Mouse (Mus musculus): Measurements from ENCODE around the gene E2f2.
A peak's percentile ranks its signal among the peaks of the same experiment; 100 is the strongest.

E2f2 gene

GRCm38 (mm10) chr4:136206033-136206893 is 34.1 kb downstream of the E2f2 start, which contains the start of gene Asap3:
Gene Asap3 (plus strand): TSS chr4:136206365.
- peak; percentile 100 for DNase-seq (ENCODE audit: low spot score)

DNA sequence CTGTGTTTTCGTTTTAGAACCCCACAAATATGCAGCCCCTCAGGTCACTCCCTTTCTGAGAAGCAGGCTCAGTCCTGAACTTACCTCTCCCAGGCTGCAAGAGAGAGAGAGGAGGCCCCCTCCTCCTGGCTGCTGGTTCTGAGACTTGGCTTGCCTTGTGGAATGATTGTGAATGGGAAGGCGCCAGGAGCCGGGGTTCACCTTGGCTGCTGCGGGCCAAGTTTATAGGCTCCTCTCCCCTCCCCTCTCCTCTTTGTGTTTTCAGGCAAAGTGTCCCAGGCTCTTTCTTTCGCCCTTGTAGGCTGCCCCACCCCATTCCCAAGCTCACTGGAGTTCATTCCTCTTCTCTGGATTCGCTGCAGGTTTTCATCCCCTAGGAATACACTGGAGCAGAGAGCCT is 34.7 kb downstream of the E2f2 start:
- no peak for DNase-seq (ENCODE audit: low spot score)

GRCm38 (mm10) chr4:136210931-136211330 is 38.7 kb downstream of the E2f2 start:
- DNase-seq (ENCODE audit: low spot score), result no peak

DNA sequence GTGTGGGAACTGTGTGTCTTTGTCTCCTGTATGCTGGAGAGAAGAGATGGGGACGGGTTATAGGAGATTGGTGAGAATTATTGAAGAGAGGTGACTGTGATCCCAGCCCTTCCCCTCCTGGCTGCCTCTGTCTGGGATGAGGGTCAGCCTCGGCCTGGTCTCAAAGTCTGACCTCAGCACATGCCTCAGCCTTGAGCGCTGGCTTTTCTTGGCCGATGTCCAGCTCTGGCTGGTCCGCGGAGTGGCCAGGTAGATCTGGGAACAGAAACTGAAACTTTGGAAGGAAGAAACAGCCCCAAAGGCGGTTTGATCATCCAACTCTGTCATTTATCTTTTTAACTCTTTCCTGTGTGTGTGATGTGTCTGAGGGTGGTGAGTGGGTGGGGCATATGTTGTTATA is 41.4 kb downstream of the E2f2 start:
- no peak for DNase-seq (ENCODE audit: low spot score)

DNA sequence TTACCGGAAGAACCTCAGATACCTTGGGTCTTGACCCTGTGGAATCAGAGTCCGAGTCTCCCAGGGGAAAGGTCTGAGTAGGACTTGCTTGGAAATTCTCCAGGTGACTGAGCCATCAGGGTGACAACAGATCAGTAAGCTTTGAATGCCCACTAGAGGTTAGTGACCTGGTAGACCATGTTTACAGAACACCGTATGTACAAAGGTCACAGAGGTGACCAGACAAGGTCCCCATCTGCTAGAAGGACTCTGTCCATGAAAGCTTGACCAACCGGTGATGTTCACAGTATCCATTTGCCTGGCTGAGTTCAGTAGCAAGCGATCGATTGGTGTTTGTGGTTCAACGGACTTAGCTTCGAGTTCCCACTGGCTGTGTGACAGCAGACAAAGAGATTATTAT is 42.6 kb downstream of the E2f2 start:
- no peak for DNase-seq (ENCODE audit: low spot score)

DNA sequence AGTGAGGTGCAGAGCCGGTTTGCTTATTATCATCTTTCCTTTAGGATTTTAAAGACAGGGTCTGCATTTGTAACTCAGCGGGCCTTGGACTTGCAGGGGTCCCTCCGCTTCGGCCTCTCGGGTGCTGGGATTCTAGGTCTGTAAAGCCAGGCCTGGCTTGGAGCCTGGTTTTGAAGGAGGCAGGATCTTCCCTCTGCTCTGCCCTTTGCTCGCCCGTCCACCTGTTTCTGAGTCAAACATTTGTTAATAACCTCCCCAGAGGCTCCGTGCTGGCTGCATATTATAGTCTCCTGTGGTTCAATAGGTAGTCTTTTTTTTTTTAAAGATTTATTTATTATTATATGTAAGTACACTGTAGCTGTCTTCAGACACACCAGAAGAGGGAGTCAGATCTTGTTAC is 43.4 kb downstream of the E2f2 start:
- no peak for DNase-seq (ENCODE audit: low spot score)

DNA sequence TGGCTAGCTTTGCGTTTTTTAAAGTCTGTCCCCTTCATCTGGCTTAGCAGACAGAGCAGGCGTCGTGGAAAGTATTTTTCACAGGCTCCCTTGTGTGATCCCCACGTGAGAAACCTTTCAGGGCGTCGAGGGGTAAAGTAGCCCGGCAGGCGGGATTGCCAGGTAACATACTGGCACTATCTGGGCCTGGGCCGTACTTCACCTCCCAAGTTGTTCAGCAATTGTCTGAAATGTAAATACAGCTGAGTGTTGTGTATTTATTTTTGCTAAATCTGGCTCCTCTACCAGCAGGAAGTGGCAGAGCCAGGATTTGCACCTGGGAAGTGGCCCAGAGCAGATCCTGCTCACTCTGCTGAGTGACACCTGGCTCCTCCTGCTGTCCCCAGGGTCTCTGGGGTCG is 44.9 kb downstream of the E2f2 start:
- no peak for DNase-seq (ENCODE audit: low spot score)

DNA sequence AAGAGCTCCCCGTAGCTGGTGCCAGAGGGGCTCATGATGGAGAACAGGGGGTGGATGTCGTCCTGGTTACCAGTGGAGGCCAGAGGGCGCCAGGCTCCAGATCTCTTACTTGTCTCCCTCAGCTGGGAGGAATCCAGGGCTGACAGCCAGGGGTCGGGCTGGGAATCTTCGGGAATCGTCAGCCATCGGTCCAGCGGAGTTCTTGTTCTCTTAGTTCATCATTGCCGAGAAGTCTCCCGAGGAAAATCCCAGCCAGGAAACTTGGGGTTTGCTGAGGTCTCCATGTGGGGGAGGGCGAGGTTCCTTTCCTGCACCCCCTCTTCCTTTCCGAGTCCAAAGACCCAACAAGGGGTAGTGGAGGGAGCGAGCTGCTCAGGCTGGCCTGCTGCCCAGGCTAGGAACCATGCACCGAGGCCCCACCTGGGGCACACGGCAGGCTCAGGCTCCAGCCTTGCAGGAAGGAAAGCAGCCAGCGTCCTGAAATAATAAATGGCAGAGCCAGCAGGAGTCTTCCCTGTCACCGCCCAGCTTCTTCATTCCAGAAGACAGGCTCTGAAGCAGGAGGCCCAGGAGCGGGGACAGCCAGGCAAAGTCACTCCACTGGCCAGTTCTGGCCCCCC is 46.5 kb downstream of the E2f2 start:
- DNase-seq (ENCODE audit: low spot score), result peak; percentile 70

GRCm38 (mm10) chr4:136220133-136220775 is 48.1 kb downstream of the E2f2 start:
- peak; percentile 70 for DNase-seq (ENCODE audit: low spot score)

- peak; percentile 54 for DNase-seq (ENCODE audit: low spot score)
Measured at GRCm38 (mm10) chr4:136223549-136224239, 51.5 kb downstream of the E2f2 start.

- no peak for DNase-seq (ENCODE audit: low spot score)
Measured at GRCm38 (mm10) chr4:136224240-136224559, 52.0 kb downstream of the E2f2 start.

DNA sequence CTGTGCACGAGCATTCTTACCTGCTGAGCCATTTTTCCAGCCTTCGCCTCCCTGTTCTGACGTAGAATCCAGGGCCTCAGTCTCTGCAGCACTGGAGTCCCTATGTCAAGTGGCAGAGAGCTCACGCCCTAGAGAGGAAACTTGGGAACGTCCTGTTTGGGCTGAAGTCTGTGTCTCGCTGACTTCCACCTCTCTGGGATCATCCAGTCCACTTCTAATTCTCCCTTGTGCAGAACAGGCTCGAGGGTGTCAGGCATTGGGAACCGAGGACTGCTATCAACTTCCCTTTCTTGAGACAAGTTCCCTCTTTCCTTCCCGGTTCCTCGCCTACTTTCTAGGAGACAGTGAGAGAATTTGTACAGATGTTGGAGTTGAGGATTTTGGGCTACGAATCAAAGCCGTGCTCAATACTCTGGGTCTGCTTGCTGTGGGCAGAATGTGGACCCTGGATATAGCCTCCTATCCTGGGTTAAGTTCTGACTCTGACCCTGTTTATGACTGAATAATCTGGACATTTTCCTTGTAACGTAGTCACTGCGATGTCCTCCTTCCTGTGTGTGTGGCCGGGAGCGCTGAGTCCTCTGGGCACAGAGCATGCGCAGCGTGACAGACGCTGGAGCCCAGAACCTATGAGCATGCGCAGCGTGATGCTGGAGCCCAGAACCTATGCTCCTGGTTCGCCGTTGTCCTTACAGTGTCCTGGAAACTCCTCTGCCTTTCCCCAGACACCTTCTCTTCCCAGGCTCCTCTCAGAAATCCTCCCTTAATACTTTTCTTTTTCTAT is 52.7 kb downstream of the E2f2 start:
- DNase-seq (ENCODE audit: low spot score), result no peak

DNA sequence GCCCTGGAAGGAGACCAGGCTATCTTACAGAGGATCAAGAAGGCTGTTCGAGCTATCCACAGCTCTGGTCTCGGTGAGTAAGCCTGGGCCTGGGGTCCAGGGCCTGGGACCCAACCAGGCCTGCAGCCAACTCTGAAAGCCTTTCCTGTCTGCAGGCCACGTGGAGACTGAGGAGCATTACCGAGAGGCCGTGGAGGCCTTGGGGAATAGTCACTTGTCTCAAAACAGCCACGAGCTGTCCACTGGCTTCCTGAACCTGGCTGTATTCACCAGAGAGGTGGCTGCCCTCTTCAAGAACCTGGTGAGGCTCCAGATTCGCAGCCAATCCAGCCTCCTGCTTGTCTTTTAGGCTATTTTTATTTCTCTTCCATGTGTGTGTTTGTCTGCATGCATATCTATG is 55.2 kb downstream of the E2f2 start:
- no peak for DNase-seq (ENCODE audit: low spot score)

- no peak for DNase-seq (ENCODE audit: low spot score)
Measured at GRCm38 (mm10) chr4:136228640-136229039, 56.4 kb downstream of the E2f2 start.

DNA sequence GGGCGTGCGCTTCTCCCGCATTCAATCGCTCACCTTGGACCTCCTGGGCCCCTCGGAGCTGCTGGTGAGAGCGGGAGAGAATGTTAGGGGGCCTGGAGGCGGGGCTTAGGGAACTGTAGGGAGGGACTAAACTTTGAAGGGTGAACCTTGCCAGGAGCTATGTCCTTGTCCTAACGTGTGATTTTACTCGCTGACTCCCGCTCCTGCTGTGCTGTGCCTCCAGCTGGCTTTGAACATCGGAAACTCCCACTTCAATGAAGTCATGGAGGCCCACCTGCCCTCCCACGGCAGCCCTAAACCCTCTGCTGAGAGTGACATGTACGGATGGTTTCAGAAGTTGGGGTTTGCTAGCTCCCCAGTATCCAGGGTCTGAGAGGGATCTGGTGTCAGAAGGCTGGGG is 66.5 kb downstream of the E2f2 start:
- no peak for DNase-seq (ENCODE audit: low spot score)

DNA sequence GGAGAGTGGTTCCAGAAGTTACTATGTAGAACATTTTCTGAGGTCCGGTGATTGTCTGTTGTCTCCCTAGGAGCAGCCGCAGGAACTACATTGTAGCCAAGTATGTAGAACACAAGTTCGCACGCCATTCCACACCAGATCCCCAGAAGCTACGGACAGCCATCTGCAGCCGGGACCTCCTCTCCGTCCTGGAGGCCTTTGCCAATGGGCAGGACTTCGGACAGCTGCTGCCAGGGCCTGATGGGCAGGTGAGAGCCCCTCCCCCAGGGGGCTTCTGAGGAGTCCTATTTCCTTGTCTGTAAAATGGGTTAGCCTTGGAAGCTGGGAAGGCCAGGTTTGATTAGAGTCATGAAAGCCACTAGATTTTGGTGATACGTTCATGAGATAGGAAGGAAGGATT is 66.9 kb downstream of the E2f2 start:
- DNase-seq (ENCODE audit: low spot score), result no peak

GRCm38 (mm10) chr4:136239622-136240021 is 67.4 kb downstream of the E2f2 start:
- DNase-seq (ENCODE audit: low spot score), result peak; percentile 83

- DNase-seq (ENCODE audit: low spot score), result no peak
Measured at GRCm38 (mm10) chr4:136240123-136240522, 67.9 kb downstream of the E2f2 start.

- peak; percentile 50 for DNase-seq (ENCODE audit: low spot score)
Measured at GRCm38 (mm10) chr4:136240955-136241354, 68.8 kb downstream of the E2f2 start.

- DNase-seq (ENCODE audit: low spot score), result peak; percentile 35
Measured at GRCm38 (mm10) chr4:136242065-136242703, 70.0 kb downstream of the E2f2 start.

DNA sequence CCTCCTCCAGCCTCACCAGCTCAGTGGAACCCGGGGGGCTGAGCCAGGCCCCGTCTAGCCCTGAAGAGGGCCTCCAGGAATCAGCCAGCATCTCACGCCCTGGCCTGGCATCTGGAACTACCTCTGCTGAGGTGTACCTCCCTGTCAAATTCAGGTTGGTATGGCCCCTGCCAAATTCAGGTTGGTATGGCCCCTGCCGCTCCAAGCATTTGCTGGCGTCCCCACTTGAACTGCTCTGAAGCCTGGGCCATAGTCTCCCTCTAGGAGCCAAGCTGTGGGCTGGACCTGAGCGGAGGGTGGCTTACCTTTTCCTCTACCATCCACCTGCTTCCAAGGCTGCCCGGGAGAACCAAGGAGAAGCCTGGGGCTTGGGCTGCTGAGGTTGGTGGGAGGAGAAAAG is 70.5 kb downstream of the E2f2 start:
- no peak for DNase-seq (ENCODE audit: low spot score)

All from embryo, embryonic 10.5 days (tissue).